ENCODE assay signal across 11 mouse cellular contexts in the genomic region with DNA sequence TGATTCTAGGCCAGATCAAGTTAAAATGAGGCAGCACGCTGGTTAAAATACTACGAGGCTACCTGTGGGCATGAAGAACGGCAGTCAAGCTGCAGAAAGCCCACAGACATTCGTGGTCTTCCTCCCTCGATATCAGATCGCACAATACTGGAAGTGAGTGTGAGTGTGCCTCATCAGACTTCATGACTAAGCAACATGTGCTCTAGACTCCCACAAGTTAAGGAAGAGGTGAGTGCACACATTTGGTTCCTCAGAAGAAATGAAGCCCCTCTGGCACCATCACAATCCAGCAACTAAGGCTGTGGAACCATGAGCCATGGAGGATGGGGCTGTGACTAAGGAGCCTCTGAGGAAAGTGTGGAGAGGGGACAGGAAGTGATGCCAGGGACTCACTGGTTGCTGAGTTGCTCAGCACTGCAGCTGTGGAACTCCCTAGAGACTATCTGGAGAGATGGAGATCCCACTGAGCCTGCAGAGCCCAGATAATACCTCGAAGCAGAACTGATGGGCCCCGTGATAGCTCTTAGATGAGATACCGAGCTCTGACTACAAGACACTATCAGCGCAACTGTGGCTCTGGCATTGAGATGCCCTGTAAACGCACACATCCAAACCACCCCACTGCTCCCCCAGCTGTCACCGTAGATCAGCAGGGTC. TPM values are rescaled to one million over a fixed set of nuclear protein-coding genes. Genes with fewer than 3 reads are reported as not detected.
A peak's percentile ranks its signal among the peaks of the same experiment; 100 is the strongest.
DNase-seq lines count a peak whose midpoint lies in the region; ATAC-seq lines count a peak whose summit lies in the region.
"Had no signal": no experiment of that assay in that cellular context is flagged by ENCODE, and none has a peak within 500 bp of the region (broad histone marks: within the 10 kb centered on the region; RNA-seq: fewer than 3 reads in every experiment).

No protein-coding gene starts in this region.

- H3K9me3 ChIP-seq in kidney, embryonic 16.5 days (ENCODE audit: low read length), result no peaks in the 10 kb centered on the region
- H3K9me3 ChIP-seq in hindbrain, embryonic 12.5 days (replicated peaks), result no peaks in the 10 kb centered on the region

- H3K9ac ChIP-seq in kidney, embryonic 16.5 days (replicated peaks; ENCODE audit: low read length), result 0 out of 2 replicates have a peak overlapping the region, but pooled peaks have one; percentile 3
- no peak overlapping the region for H3K9ac ChIP-seq in hindbrain, embryonic 12.5 days

- H3K4me1 ChIP-seq in kidney, embryonic 16.5 days (ENCODE audit: insufficient read depth, low read length), result peaks cover 8% of the 10 kb centered on the region
- H3K4me1 ChIP-seq in hindbrain, embryonic 12.5 days, result peaks cover 8% of the 10 kb centered on the region

- no peaks in the 10 kb centered on the region for H3K27me3 ChIP-seq in kidney, embryonic 16.5 days (ENCODE audit: insufficient read depth, low read length)
- H3K27me3 ChIP-seq in hindbrain, embryonic 12.5 days, result peaks cover 4% of the 10 kb centered on the region; the same call in 1 of the 2 replicates

- DNase-seq in kidney, adult 11 months, result no peak
- DNase-seq in c-Kit-negative CD71-positive TER-119-positive erythroid progenitor cells, embryonic 14.5 days (ENCODE audit: low read depth, low spot score), result peak; percentile 36
- DNase-seq in adrenal gland, adult 8-10 months, result no peak
- no peak for DNase-seq in layer of hippocampus, postnatal 36 days

- no peaks in the 10 kb centered on the region for H3K36me3 ChIP-seq in kidney, embryonic 16.5 days (ENCODE audit: insufficient read depth, low read length)
- no peaks in the 10 kb centered on the region for H3K36me3 ChIP-seq in hindbrain, embryonic 12.5 days
- no peaks in the 10 kb centered on the region for H3K36me3 ChIP-seq in macrophage (ENCODE audit: inconsistent target)

- H3K79me2 ChIP-seq in macrophage (ENCODE audit: inconsistent target), result no peaks in the 10 kb centered on the region

- ATAC-seq in kidney, embryonic 16.5 days (ENCODE audit: low FRiP score, low TSS enrichment), result no peak
- ATAC-seq in hindbrain, embryonic 12.5 days (ENCODE audit: low FRiP score), result no peak
- ATAC-seq in inflammation-experienced regulatory T-cells, adult 6 months, result no peak
- ATAC-seq: lung, postnatal 0 days had no signal

- no peak overlapping the region for H3K4me3 ChIP-seq in kidney, embryonic 16.5 days (ENCODE audit: low read length)
- no peak overlapping the region for H3K4me3 ChIP-seq in hindbrain, embryonic 12.5 days
- H3K4me3 ChIP-seq in macrophage (ENCODE audit: inconsistent target), result no peak overlapping the region

- no peak overlapping the region for H3K27ac ChIP-seq in kidney, embryonic 16.5 days (ENCODE audit: low read length)
- H3K27ac ChIP-seq in hindbrain, embryonic 12.5 days, result peak overlapping the region; percentile 25; the same call in 1 of the 2 replicates
- H3K27ac ChIP-seq in macrophage, result peak overlapping the region; percentile 19

- WGBS in kidney, embryonic 16.5 days, result 80% methylated on average over 12 of the region's 12 CpGs
- WGBS in hindbrain, embryonic 12.5 days, result 89% methylated on average over 12 of the region's 12 CpGs
- 58% methylated on average over 12 of the region's 12 CpGs for WGBS in macrophage (ENCODE audit: missing documents)

- no peak overlapping the region for H3K4me2 ChIP-seq in kidney, embryonic 16.5 days (replicated peaks; ENCODE audit: low read depth, low read length)
- H3K4me2 ChIP-seq in hindbrain, embryonic 12.5 days (replicated peaks), result no peak overlapping the region

RNA-seq across cellular contexts. Expression of gene Enthd1, which starts 46.3 kb away (rescaled TPM):
- not detected in 2 replicates for polyA plus RNA-seq in kidney, embryonic 16.5 days (2015; fragmentation: Nextera tagmentation; extraction: Ambion mirVana)
- polyA plus RNA-seq in hindbrain, embryonic 12.5 days (2016; fragmentation: Nextera tagmentation; extraction: Ambion mirVana), result not detected in 2 replicates
- total RNA-seq in macrophage (2018; cell fraction: chromatin; rRNA removed), result under 1 TPM in 1 of 26 experiments, not detected in 25; 0.21 TPM
- total RNA-seq in macrophage (2018; cell fraction: cytosol; rRNA removed), result under 1 TPM in 11 of 26 experiments, not detected in 15; 0.05 to 0.17 (median 0.09) TPM
- under 1 TPM in 3 of 26 experiments, not detected in 23; 0.27 to 0.36 (median 0.28) TPM for total RNA-seq in macrophage (2018; cell fraction: nucleus; rRNA removed)
- not detected in 3 replicates for polyA plus RNA-seq in macrophage (2018)
- total RNA-seq in adrenal gland, adult 8-10 months (2022), result not detected
- under 1 TPM in 2 of 3 experiments, not detected in 1; 0.23 to 0.50 TPM for polyA plus RNA-seq in inflammation-experienced regulatory T-cells, adult 6 months (2017; shearing (Covaris generic))
- not detected for total RNA-seq in layer of hippocampus, postnatal 36 days (2021)
- total RNA-seq: adrenal gland, postnatal 4 days; gastrocnemius, postnatal 4 days had no signal
- polyA plus RNA-seq: lung, postnatal 0 days had no signal

RNA-seq across cellular contexts. Expression of gene Grap2, which starts 53.7 kb away (rescaled TPM):
- polyA plus RNA-seq in kidney, embryonic 16.5 days (2015; fragmentation: Nextera tagmentation; extraction: Ambion mirVana), result 0.62 and 0.81 TPM in 2 replicates
- 3.0 and 3.8 TPM in 2 replicates for polyA plus RNA-seq in hindbrain, embryonic 12.5 days (2016; fragmentation: Nextera tagmentation; extraction: Ambion mirVana)
- total RNA-seq in macrophage (2018; cell fraction: chromatin; rRNA removed), result 1 to 10 TPM in 13 of 26 experiments, under 1 TPM in 10, not detected in 3; 0.16 to 2.2 (median 1.1) TPM
- 1 to 10 TPM in 9 of 26 experiments, under 1 TPM in 17; 0.23 to 1.6 (median 0.93) TPM for total RNA-seq in macrophage (2018; cell fraction: cytosol; rRNA removed)
- 1 to 10 TPM in 18 of 26 experiments, under 1 TPM in 8; 0.19 to 3.0 (median 1.2) TPM for total RNA-seq in macrophage (2018; cell fraction: nucleus; rRNA removed)
- polyA plus RNA-seq in macrophage (2018), result 0.42 to 1.1 TPM (median 0.66 TPM) in 3 replicates
- 1 to 10 TPM in 3 of 4 experiments, under 1 TPM in 1; 0.66 to 1.7 (median 1.3) TPM for total RNA-seq in adrenal gland, adult 8-10 months (2022)
- polyA plus RNA-seq in inflammation-experienced regulatory T-cells, adult 6 months (2017; shearing (Covaris generic)), result 10 to 100 TPM; 27.9 to 51.6 (median 43.6) TPM
- total RNA-seq in layer of hippocampus, postnatal 36 days (2021), result under 1 TPM; 0.07 to 0.08 TPM
